Mouse (Mus musculus): Measurements from ENCODE around the gene Kbtbd12. TPM values are rescaled to one million over a fixed set of nuclear protein-coding genes. Genes with fewer than 3 reads are reported as not detected.

Kbtbd12 gene
- polyA plus RNA-seq, 1 experiment from 2014 or later, result 1.3 TPM

GRCm38 (mm10) chr6:88513984-88514383, 123.8 kb downstream of the Kbtbd12 start:
- Histone ChIP-seq H3K9me3 (ENCODE audit: low read length) (no peaks in the 10 kb centered on the region), H3K27ac (ENCODE audit: low read depth) (no peak overlapping the region), H3K27me3 (ENCODE audit: insufficient read depth, low read length) (no peaks in the 10 kb centered on the region), H3K4me2 (ENCODE audit: low read depth, low read length) (no peak overlapping the region), H3K36me3 (replicated peaks; ENCODE audit: insufficient read depth, low read length) (peaks cover 67% of the 10 kb centered on the region), H3K9ac (replicated peaks) (no peak overlapping the region), H3K4me1 (ENCODE audit: insufficient read depth) (peaks cover 17% of the 10 kb centered on the region), H3K4me3 (ENCODE audit: low read depth, low read length) (no peak overlapping the region)
- no peak for TF ChIP-seq EP300 (IDR thresholded peaks at IDR 0.05; ENCODE audit: low read depth)
- no peak for TF ChIP-seq CTCF (IDR thresholded peaks at IDR 0.05; ENCODE audit: low read depth)
- WGBS (ENCODE audit: insufficient replicate concordance), result 78% methylated on average over 8 of the region's 8 CpGs
- DNase-seq (no peak), ATAC-seq (no peak)

- Histone ChIP-seq H3K9ac (replicated peaks) (peak overlapping the region; percentile 45), H3K27me3 (ENCODE audit: insufficient read depth, low read length) (no peaks in the 10 kb centered on the region), H3K36me3 (replicated peaks; ENCODE audit: insufficient read depth, low read length) (peaks cover 49% of the 10 kb centered on the region), H3K4me2 (ENCODE audit: low read depth, low read length) (0 out of 2 replicates have a peak overlapping the region, but pooled peaks have one; percentile 46), H3K9me3 (ENCODE audit: low read length) (no peaks in the 10 kb centered on the region), H3K4me1 (ENCODE audit: insufficient read depth) (peaks cover 48% of the 10 kb centered on the region), H3K27ac (ENCODE audit: low read depth) (peak overlapping the region; percentile 78), H3K4me3 (ENCODE audit: low read depth, low read length) (no peak overlapping the region)
- DNase-seq, result peak; percentile 68
- WGBS (ENCODE audit: insufficient replicate concordance), result 72% methylated on average over 4 of the region's 4 CpGs
- peak; percentile 89 for ATAC-seq
- TF ChIP-seq EP300 (IDR thresholded peaks at IDR 0.05; ENCODE audit: low read depth), result peak; percentile 49; the same call in 1 of the 2 replicates
- peak; percentile 47; the same call in 1 of the 2 replicates for TF ChIP-seq CTCF (IDR thresholded peaks at IDR 0.05; ENCODE audit: low read depth)
Measured at GRCm38 (mm10) chr6:88503044-88503443, 134.7 kb downstream of the Kbtbd12 start.

GRCm38 (mm10) chr6:88502030-88502970, 135.4 kb downstream of the Kbtbd12 start:
- peak overlapping the region; percentile 46 for H3K4me2 ChIP-seq (ENCODE audit: low read depth, low read length)
- H3K9ac ChIP-seq (replicated peaks), result peak overlapping the region; percentile 45

GRCm38 (mm10) chr6:88500405-88500767, 137.4 kb downstream of the Kbtbd12 start:
- Histone ChIP-seq H3K9me3 (ENCODE audit: low read length) (no peaks in the 10 kb centered on the region), H3K4me3 (ENCODE audit: low read depth, low read length) (peak overlapping the region; percentile 64), H3K4me2 (ENCODE audit: low read depth, low read length) (peak overlapping the region; percentile 99), H3K27ac (ENCODE audit: low read depth) (0 out of 2 replicates have a peak overlapping the region, but pooled peaks have one; percentile 78), H3K27me3 (ENCODE audit: insufficient read depth, low read length) (no peaks in the 10 kb centered on the region), H3K4me1 (ENCODE audit: insufficient read depth) (peaks cover 48% of the 10 kb centered on the region), H3K36me3 (replicated peaks; ENCODE audit: insufficient read depth, low read length) (peaks cover 29% of the 10 kb centered on the region), H3K9ac (replicated peaks) (peak overlapping the region; percentile 65)
- ATAC-seq, result no peak
- TF ChIP-seq CTCF (IDR thresholded peaks at IDR 0.05; ENCODE audit: low read depth) (no peak), EP300 (IDR thresholded peaks at IDR 0.05; ENCODE audit: low read depth) (no peak)
- no peak for DNase-seq
- 3% methylated on average over 3 of the region's 3 CpGs for WGBS (ENCODE audit: insufficient replicate concordance)

More at GRCm38 (mm10) chr6:88502030-88502970, 135.4 kb downstream of the Kbtbd12 start:
- no peaks in the 10 kb centered on the region for H3K27me3 ChIP-seq (ENCODE audit: insufficient read depth, low read length)
- no peak overlapping the region for H3K4me3 ChIP-seq (ENCODE audit: low read depth, low read length)
- DNase-seq (no peak), ATAC-seq (peak; percentile 16; the same call in 1 of the 2 replicates)
- no peaks in the 10 kb centered on the region for H3K9me3 ChIP-seq (ENCODE audit: low read length)
- peaks cover 48% of the 10 kb centered on the region for H3K4me1 ChIP-seq (ENCODE audit: insufficient read depth)
- WGBS (ENCODE audit: insufficient replicate concordance), result 38% methylated on average over 13 of the region's 13 CpGs
- TF ChIP-seq EP300 (IDR thresholded peaks at IDR 0.05; ENCODE audit: low read depth) (peak; percentile 75), CTCF (IDR thresholded peaks at IDR 0.05; ENCODE audit: low read depth) (peak; percentile 12; the same call in 1 of the 2 replicates)
- peak overlapping the region; percentile 78 for H3K27ac ChIP-seq (ENCODE audit: low read depth)
- H3K36me3 ChIP-seq (replicated peaks; ENCODE audit: insufficient read depth, low read length), result peaks cover 43% of the 10 kb centered on the region

GRCm38 (mm10) chr6:88499481-88500404, 138.0 kb downstream of the Kbtbd12 start:
- TF ChIP-seq CTCF (IDR thresholded peaks at IDR 0.05; ENCODE audit: low read depth) (peak; percentile 73), EP300 (IDR thresholded peaks at IDR 0.05; ENCODE audit: low read depth) (no peak)
- WGBS (ENCODE audit: insufficient replicate concordance), result 4% methylated on average over 72 of the region's 76 CpGs
- no peaks in the 10 kb centered on the region for H3K9me3 ChIP-seq (ENCODE audit: low read length)
- H3K9ac ChIP-seq (replicated peaks), result peak overlapping the region; percentile 65
- H3K27me3 ChIP-seq (ENCODE audit: insufficient read depth, low read length), result no peaks in the 10 kb centered on the region
- DNase-seq, result peak; percentile 66
- peak overlapping the region; percentile 60; the same call in 1 of the 2 replicates for H3K27ac ChIP-seq (ENCODE audit: low read depth)
- H3K4me1 ChIP-seq (ENCODE audit: insufficient read depth), result peaks cover 48% of the 10 kb centered on the region
- peak overlapping the region; percentile 99 for H3K4me2 ChIP-seq (ENCODE audit: low read depth, low read length)
- peak overlapping the region; percentile 64 for H3K4me3 ChIP-seq (ENCODE audit: low read depth, low read length)
- H3K36me3 ChIP-seq (replicated peaks; ENCODE audit: insufficient read depth, low read length), result peaks cover 23% of the 10 kb centered on the region
- peak; percentile 31 for ATAC-seq

Other genes with a start within 250 kb of the Kbtbd12 start
- gene Eefsec, start 191.4 kb downstream of the Kbtbd12 start, polyA plus RNA-seq (2015; fragmentation: Nextera tagmentation; extraction: Ambion mirVana), result 15.2 and 19.1 TPM in 2 replicates
- gene Ruvbl1, start 172.5 kb downstream of the Kbtbd12 start, polyA plus RNA-seq (2015; fragmentation: Nextera tagmentation; extraction: Ambion mirVana), result 34.3 and 37.0 TPM in 2 replicates
- gene Sec61a1, start 119.0 kb downstream of the Kbtbd12 start, polyA plus RNA-seq (2015; fragmentation: Nextera tagmentation; extraction: Ambion mirVana), result 76.4 and 84.0 TPM in 2 replicates
- 106 and 121 TPM in 2 replicates for gene Mgll, start 86.5 kb upstream of the Kbtbd12 start, polyA plus RNA-seq (2015; fragmentation: Nextera tagmentation; extraction: Ambion mirVana)
- gene Abtb1, start 204.0 kb upstream of the Kbtbd12 start, polyA plus RNA-seq (2015; fragmentation: Nextera tagmentation; extraction: Ambion mirVana), result 36.2 and 39.1 TPM in 2 replicates
- gene Podxl2, start 237.1 kb upstream of the Kbtbd12 start, polyA plus RNA-seq (2015; fragmentation: Nextera tagmentation; extraction: Ambion mirVana), result 1.1 and 1.3 TPM in 2 replicates